Mouse (Mus musculus) intestine, embryonic 16.5 days (tissue): Measurements from ENCODE around the gene Ndufaf1. TPM values are rescaled to one million over a fixed set of nuclear protein-coding genes. Genes with fewer than 3 reads are reported as not detected.
A peak's percentile ranks its signal among the peaks of the same experiment; 100 is the strongest.

ENCODE experiments used
- ATAC-seq: fragments of 200-750 bp; cut with Nextera tagmentation; 2 replicates; pipeline ENCODE4 v1.8.0; 2017; ENCODE audit warnings: moderate TSS enrichment, moderate library complexity
- H3K27ac ChIP-seq: fragments of 300-500 bp; sonication (generic); 2 replicates; pipeline ENCODE4 v1.5.1; 2014; ENCODE audit warnings: mild to moderate bottlenecking, low read length
- H3K27me3 ChIP-seq: fragments of 300-500 bp; sonication (generic); replicated peaks from 2 replicates; pipeline ENCODE4 v1.6.1; 2014; ENCODE audit warnings: low read length, control low read depth, mixed read lengths; ENCODE audit not compliant: control insufficient read depth, insufficient read depth
- H3K36me3 ChIP-seq: fragments of 300-500 bp; sonication (generic); 2 replicates; pipeline ENCODE4 v1.6.1; 2014; ENCODE audit warnings: low read length, control low read depth; ENCODE audit not compliant: control insufficient read depth, insufficient read depth
- H3K4me1 ChIP-seq: fragments of 300-500 bp; sonication (generic); 2 replicates; pipeline ENCODE4 v1.6.1; 2014; ENCODE audit warnings: low read length, control low read depth, mixed read lengths; ENCODE audit not compliant: control insufficient read depth, insufficient read depth
- H3K4me2 ChIP-seq: fragments of 300-500 bp; sonication (generic); 2 replicates; pipeline ENCODE4 v1.6.1; 2014; ENCODE audit warnings: low read depth, low read length, control low read depth
- H3K4me3 ChIP-seq: fragments of 300-500 bp; sonication (generic); 2 replicates; pipeline ENCODE4 v1.5.1; 2014; ENCODE audit warnings: mild to moderate bottlenecking, low read length
- H3K9ac ChIP-seq: fragments of 300-500 bp; sonication (generic); 2 replicates; pipeline ENCODE4 v1.6.1; 2014; ENCODE audit warnings: low read depth, low read length
- H3K9me3 ChIP-seq: fragments of 300-500 bp; sonication (generic); 2 replicates; pipeline ENCODE4 v1.6.1; 2016; ENCODE audit warnings: low read length, control low read depth; ENCODE audit not compliant: control insufficient read depth
- WGBS: fragments of 180-500 bp; shearing (Covaris S2); extraction: QIAGEN DNeasy Blood & Tissue Kit; methylation state at CpG from one replicate; pipeline ENCODE4 v1.1.7; 2014; 5-methylcytosine and 5-hydroxymethylcytosine counted together
- polyA plus RNA-seq: library from polyadenylated mRNA; unstranded; fragments of >200 nt; fragmentation: Nextera tagmentation; extraction: Ambion mirVana; gene quantifications from 2 replicates; pipeline ENCODE4 v1.2.1, GENCODE M21; 2015

The Ndufaf1 gene
- polyA plus RNA-seq, result 47.9 and 56.0 TPM in 2 replicates

GRCm38 (mm10) chr2:119662220-119663182 lies at the start of gene Ndufaf1:
TSS of gene Ndufaf1 (minus strand) at chr2:119662827.
- 1% methylated on average over 44 of the region's 44 CpGs for WGBS
- peak within 1 kb of the TSS; percentile 80 for H3K4me3 ChIP-seq
- H3K9me3 ChIP-seq, result no peaks in the 10 kb centered on the region
- H3K27ac ChIP-seq, result no peak within 1 kb of the TSS
- H3K4me1 ChIP-seq, result peaks cover 8% of the 10 kb centered on the region
- peak within 1 kb of the TSS; percentile 89 for H3K9ac ChIP-seq
- H3K4me2 ChIP-seq, result peak within 1 kb of the TSS; percentile 76
- H3K36me3 ChIP-seq, result 0 out of 2 replicates have a peak, but pooled peaks cover 2% of the 10 kb centered on the region
- peak; percentile 95 for ATAC-seq
- H3K27me3 ChIP-seq, result no peaks in the 10 kb centered on the region

GRCm38 (mm10) chr2:119710011-119710410 lies 47.4 kb upstream of the Ndufaf1 start:
- WGBS, result 93% methylated on average over 3 of the region's 3 CpGs

GRCm38 (mm10) chr2:119707676-119708075 lies 45.0 kb upstream of the Ndufaf1 start:
- no peak overlapping the region for H3K4me3 ChIP-seq
- WGBS, result 83% methylated on average over 3 of the region's 3 CpGs
- H3K27me3 ChIP-seq, result no peaks in the 10 kb centered on the region

More at GRCm38 (mm10) chr2:119710011-119710410, 47.4 kb upstream of the Ndufaf1 start:
- Histone ChIP-seq H3K36me3 (no peaks in the 10 kb centered on the region; the same call in 1 of the 2 replicates), H3K9me3 (no peaks in the 10 kb centered on the region), H3K4me1 (no peaks in the 10 kb centered on the region), H3K9ac (no peak overlapping the region), H3K4me2 (no peak overlapping the region), H3K27me3 (no peaks in the 10 kb centered on the region), H3K27ac (no peak overlapping the region), H3K4me3 (no peak overlapping the region)
- no peak for ATAC-seq

GRCm38 (mm10) chr2:119703171-119703570 lies 40.5 kb upstream of the Ndufaf1 start:
- no peaks in the 10 kb centered on the region for H3K4me1 ChIP-seq
- H3K27ac ChIP-seq, result no peak overlapping the region
- H3K9ac ChIP-seq, result no peak overlapping the region
- H3K4me2 ChIP-seq, result no peak overlapping the region
- H3K4me3 ChIP-seq, result no peak overlapping the region
- no peaks in the 10 kb centered on the region for H3K36me3 ChIP-seq
- WGBS, result 93% methylated on average over 2 of the region's 2 CpGs
- H3K9me3 ChIP-seq, result no peaks in the 10 kb centered on the region
- ATAC-seq, result no peak
- no peaks in the 10 kb centered on the region for H3K27me3 ChIP-seq

More at GRCm38 (mm10) chr2:119707676-119708075, 45.0 kb upstream of the Ndufaf1 start:
- Histone ChIP-seq H3K36me3 (no peaks in the 10 kb centered on the region; the same call in 1 of the 2 replicates), H3K9ac (no peak overlapping the region), H3K9me3 (no peaks in the 10 kb centered on the region), H3K4me2 (no peak overlapping the region), H3K27ac (no peak overlapping the region), H3K4me1 (no peaks in the 10 kb centered on the region)
- ATAC-seq, result no peak

- Histone ChIP-seq H3K4me1 (no peaks in the 10 kb centered on the region), H3K27ac (no peak overlapping the region), H3K27me3 (no peaks in the 10 kb centered on the region), H3K4me2 (no peak overlapping the region), H3K36me3 (no peaks in the 10 kb centered on the region), H3K9ac (no peak overlapping the region), H3K4me3 (no peak overlapping the region), H3K9me3 (no peaks in the 10 kb centered on the region)
- no peak for ATAC-seq
- 94% methylated on average over 3 of the region's 3 CpGs for WGBS
These were observed 37.3 kb upstream of the Ndufaf1 start for GRCm38 (mm10) chr2:119699962-119700361.

GRCm38 (mm10) chr2:119698472-119698871 lies 35.8 kb upstream of the Ndufaf1 start:
- Histone ChIP-seq H3K4me2 (no peak overlapping the region), H3K9ac (no peak overlapping the region), H3K27ac (no peak overlapping the region), H3K27me3 (no peaks in the 10 kb centered on the region), H3K4me1 (no peaks in the 10 kb centered on the region), H3K9me3 (no peaks in the 10 kb centered on the region), H3K4me3 (no peak overlapping the region), H3K36me3 (no peaks in the 10 kb centered on the region)
- ATAC-seq, result no peak
- WGBS, result 87% methylated on average over 2 of the region's 2 CpGs

GRCm38 (mm10) chr2:119696111-119696510 lies 33.5 kb upstream of the Ndufaf1 start:
- H3K4me1 ChIP-seq, result no peaks in the 10 kb centered on the region
- H3K27ac ChIP-seq, result no peak overlapping the region
- ATAC-seq, result no peak

GRCm38 (mm10) chr2:119694826-119695225 lies 32.2 kb upstream of the Ndufaf1 start:
- Histone ChIP-seq H3K4me2 (no peak overlapping the region), H3K9me3 (no peaks in the 10 kb centered on the region), H3K4me3 (no peak overlapping the region), H3K9ac (no peak overlapping the region), H3K27me3 (no peaks in the 10 kb centered on the region), H3K4me1 (no peaks in the 10 kb centered on the region), H3K27ac (no peak overlapping the region), H3K36me3 (no peaks in the 10 kb centered on the region)
- ATAC-seq, result no peak
- 94% methylated on average over 2 of the region's 2 CpGs for WGBS

More at GRCm38 (mm10) chr2:119696111-119696510, 33.5 kb upstream of the Ndufaf1 start:
- H3K4me3 ChIP-seq, result no peak overlapping the region
- no peaks in the 10 kb centered on the region for H3K36me3 ChIP-seq
- no peaks in the 10 kb centered on the region for H3K9me3 ChIP-seq
- no peak overlapping the region for H3K9ac ChIP-seq
- H3K27me3 ChIP-seq, result no peaks in the 10 kb centered on the region
- WGBS, result 77% methylated on average over 1 of the region's 1 CpGs
- no peak overlapping the region for H3K4me2 ChIP-seq

GRCm38 (mm10) chr2:119692003-119692701 lies 29.5 kb upstream of the Ndufaf1 start:
- ATAC-seq, result no peak
- no peak overlapping the region for H3K9ac ChIP-seq
- H3K9me3 ChIP-seq, result no peaks in the 10 kb centered on the region
- H3K27me3 ChIP-seq, result no peaks in the 10 kb centered on the region
- no peak overlapping the region for H3K4me2 ChIP-seq
- no peaks in the 10 kb centered on the region for H3K4me1 ChIP-seq
- H3K27ac ChIP-seq, result no peak overlapping the region
- no peaks in the 10 kb centered on the region; the same call in 1 of the 2 replicates for H3K36me3 ChIP-seq
- WGBS, result 81% methylated on average over 9 of the region's 9 CpGs
- no peak overlapping the region for H3K4me3 ChIP-seq
